Mouse (Mus musculus): ENCODE results near the gene Med23. TPM values are rescaled to one million over a fixed set of nuclear protein-coding genes. Genes with fewer than 3 reads are reported as not detected.

Med23 gene
- polyA plus RNA-seq, 1 experiment from 2014 or later, result 26.0 TPM

DNA sequence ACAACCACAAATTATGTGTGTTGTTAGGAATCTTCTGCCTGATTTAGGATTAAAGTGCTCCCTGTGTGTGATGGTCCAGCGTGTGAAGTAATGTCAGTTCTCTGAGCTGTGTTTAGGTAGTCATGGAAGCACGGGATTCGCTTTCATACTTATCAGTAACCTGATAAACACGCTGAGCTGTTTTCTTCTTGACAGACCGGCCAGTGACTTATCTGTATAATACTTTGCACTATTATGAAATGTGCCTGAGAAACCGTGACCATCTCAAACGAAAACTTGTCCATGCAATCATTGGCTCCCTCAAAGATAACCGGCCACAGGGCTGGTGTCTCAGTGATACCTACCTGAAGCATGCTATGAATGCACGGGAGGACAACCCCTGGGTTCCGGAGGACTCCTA lies 35.8 kb downstream of the Med23 start:
- no peaks in the 10 kb centered on the region for H3K27me3 ChIP-seq (ENCODE audit: poor library complexity, severe bottlenecking)
- no peak overlapping the region for H3K4me3 ChIP-seq
- 97% methylated on average over 10 of the region's 10 CpGs for WGBS
- H3K4me1 ChIP-seq, result no peaks in the 10 kb centered on the region
- H3K9me3 ChIP-seq, result no peaks in the 10 kb centered on the region
- peaks cover 99% of the 10 kb centered on the region for H3K36me3 ChIP-seq (replicated peaks)
- no peak overlapping the region for H3K27ac ChIP-seq
- no peak for DNase-seq (ENCODE audit: extremely low spot score, low spot score)

DNA sequence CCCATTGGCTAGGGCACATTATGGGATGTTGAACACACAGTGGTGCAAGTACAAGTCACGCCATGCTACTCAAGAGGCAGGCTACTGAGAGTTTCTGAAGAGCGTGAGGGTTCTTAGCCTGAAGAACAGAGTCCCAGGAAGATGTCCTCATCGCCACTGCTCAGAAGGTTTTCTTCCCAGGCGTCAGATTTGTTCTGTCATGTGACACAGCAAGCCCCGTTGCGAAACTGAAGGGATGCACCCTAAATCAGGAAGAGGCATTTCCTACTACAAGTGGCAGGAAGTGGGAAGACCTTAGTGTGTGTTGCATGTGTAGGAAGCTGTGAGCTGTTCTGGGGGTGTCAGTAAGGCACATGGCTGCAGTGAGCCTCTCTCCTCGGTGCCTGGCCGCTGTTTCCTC lies 41.4 kb downstream of the Med23 start:
- Histone ChIP-seq H3K9me3 (no peaks in the 10 kb centered on the region), H3K27ac (no peak overlapping the region), H3K4me1 (no peaks in the 10 kb centered on the region), H3K36me3 (replicated peaks) (peaks cover 99% of the 10 kb centered on the region), H3K27me3 (ENCODE audit: poor library complexity, severe bottlenecking) (no peaks in the 10 kb centered on the region), H3K4me3 (no peak overlapping the region)
- 89% methylated on average over 8 of the region's 8 CpGs for WGBS
- no peak for DNase-seq (ENCODE audit: extremely low spot score, low spot score)

- DNase-seq (ENCODE audit: extremely low spot score, low spot score), result no peak
These were observed 42.8 kb downstream of the Med23 start for GRCm38 (mm10) chr10:24912576-24912975.

GRCm38 (mm10) chr10:24915486-24915885 lies 45.7 kb downstream of the Med23 start:
- no peak overlapping the region for H3K4me3 ChIP-seq
- WGBS, result 95% methylated on average over 6 of the region's 6 CpGs
- H3K36me3 ChIP-seq (replicated peaks), result peaks cover 74% of the 10 kb centered on the region
- no peaks in the 10 kb centered on the region for H3K27me3 ChIP-seq (ENCODE audit: poor library complexity, severe bottlenecking)
- H3K9me3 ChIP-seq, result no peaks in the 10 kb centered on the region
- H3K4me1 ChIP-seq, result no peaks in the 10 kb centered on the region
- H3K27ac ChIP-seq, result no peak overlapping the region
- DNase-seq (ENCODE audit: extremely low spot score, low spot score), result no peak

More at GRCm38 (mm10) chr10:24912576-24912975, 42.8 kb downstream of the Med23 start:
- Histone ChIP-seq H3K36me3 (replicated peaks) (peaks cover 91% of the 10 kb centered on the region), H3K27me3 (ENCODE audit: poor library complexity, severe bottlenecking) (no peaks in the 10 kb centered on the region), H3K9me3 (no peaks in the 10 kb centered on the region), H3K4me3 (no peak overlapping the region), H3K27ac (no peak overlapping the region), H3K4me1 (no peaks in the 10 kb centered on the region)
- WGBS, result 95% methylated on average over 14 of the region's 14 CpGs

DNA sequence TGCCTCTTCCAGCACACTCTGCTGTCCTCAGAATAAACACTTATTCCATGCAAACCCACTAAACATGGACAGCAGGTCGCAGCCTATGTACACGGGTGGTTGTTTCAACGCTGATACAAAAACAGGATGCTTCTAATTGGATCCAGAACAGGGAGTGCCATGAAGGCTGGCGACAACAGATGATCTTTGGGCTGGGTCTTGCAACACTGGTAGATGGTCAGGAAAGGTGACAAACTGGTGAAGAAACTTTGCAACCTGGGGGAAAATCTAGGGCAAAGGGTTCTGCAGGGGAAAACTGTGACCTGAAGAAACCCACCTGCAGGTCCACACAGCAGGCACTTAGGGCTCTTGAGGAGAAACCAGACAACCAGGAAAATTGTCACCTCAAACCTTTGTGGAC lies 53.2 kb downstream of the Med23 start:
- no peaks in the 10 kb centered on the region for H3K27me3 ChIP-seq (ENCODE audit: poor library complexity, severe bottlenecking)
- no peak overlapping the region for H3K4me3 ChIP-seq
- peaks cover 19% of the 10 kb centered on the region for H3K4me1 ChIP-seq
- DNase-seq (ENCODE audit: extremely low spot score, low spot score), result no peak
- no peaks in the 10 kb centered on the region for H3K9me3 ChIP-seq
- H3K27ac ChIP-seq, result no peak overlapping the region
- H3K36me3 ChIP-seq (replicated peaks), result peaks cover 9% of the 10 kb centered on the region
- 63% methylated on average over 4 of the region's 4 CpGs for WGBS

- 74% methylated on average over 3 of the region's 3 CpGs for WGBS
- Histone ChIP-seq H3K4me1 (peaks cover 26% of the 10 kb centered on the region), H3K27ac (no peak overlapping the region), H3K36me3 (replicated peaks) (no peaks in the 10 kb centered on the region), H3K27me3 (ENCODE audit: poor library complexity, severe bottlenecking) (no peaks in the 10 kb centered on the region), H3K4me3 (no peak overlapping the region), H3K9me3 (no peaks in the 10 kb centered on the region)
- no peak for DNase-seq (ENCODE audit: extremely low spot score, low spot score)
These were observed 54.5 kb downstream of the Med23 start for GRCm38 (mm10) chr10:24924296-24924695.

DNA sequence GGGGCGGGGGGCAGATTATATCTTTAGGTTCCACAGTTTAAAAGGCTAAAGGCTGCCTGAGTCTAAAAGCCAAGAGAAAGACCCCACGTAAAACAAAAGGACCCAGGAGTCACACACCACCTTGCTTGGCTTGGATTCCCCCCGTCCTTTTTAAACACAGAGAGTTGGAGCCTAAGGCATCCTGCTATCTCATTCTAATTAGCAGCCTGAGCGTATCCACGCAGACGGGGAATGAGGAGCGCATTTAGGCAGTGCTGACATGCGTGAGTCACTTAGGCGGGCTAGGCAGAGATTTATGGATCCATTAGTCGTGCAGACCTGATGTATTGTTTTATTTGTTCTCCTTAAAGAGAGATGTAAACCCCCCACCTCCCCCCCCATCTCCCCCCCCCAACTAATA lies 56.6 kb downstream of the Med23 start:
- no peak for DNase-seq (ENCODE audit: extremely low spot score, low spot score)
- Histone ChIP-seq H3K4me3 (no peak overlapping the region), H3K9me3 (no peaks in the 10 kb centered on the region), H3K36me3 (replicated peaks) (no peaks in the 10 kb centered on the region), H3K27ac (no peak overlapping the region), H3K4me1 (peaks cover 27% of the 10 kb centered on the region), H3K27me3 (ENCODE audit: poor library complexity, severe bottlenecking) (no peaks in the 10 kb centered on the region)
- 51% methylated on average over 10 of the region's 10 CpGs for WGBS

GRCm38 (mm10) chr10:24926962-24927720 lies 57.4 kb downstream of the Med23 start, which contains the start of gene Arg1:
Gene Arg1 (minus strand): TSS chr10:24927484.
- H3K36me3 ChIP-seq (replicated peaks), result no peaks in the 10 kb centered on the region
- no peak within 1 kb of the TSS for H3K4me3 ChIP-seq
- DNase-seq (ENCODE audit: extremely low spot score, low spot score), result no peak
- no peak within 1 kb of the TSS for H3K27ac ChIP-seq
- no peaks in the 10 kb centered on the region for H3K27me3 ChIP-seq (ENCODE audit: poor library complexity, severe bottlenecking)
- 60% methylated on average over 14 of the region's 14 CpGs for WGBS
- H3K9me3 ChIP-seq, result no peaks in the 10 kb centered on the region
- peaks cover 27% of the 10 kb centered on the region for H3K4me1 ChIP-seq

GRCm38 (mm10) chr10:24928072-24928471 lies 58.3 kb downstream of the Med23 start:
- WGBS, result 44% methylated on average over 12 of the region's 12 CpGs
- peaks cover 27% of the 10 kb centered on the region for H3K4me1 ChIP-seq
- H3K9me3 ChIP-seq, result no peaks in the 10 kb centered on the region
- DNase-seq (ENCODE audit: extremely low spot score, low spot score), result no peak
- no peak overlapping the region for H3K4me3 ChIP-seq
- H3K36me3 ChIP-seq (replicated peaks), result no peaks in the 10 kb centered on the region
- H3K27me3 ChIP-seq (ENCODE audit: poor library complexity, severe bottlenecking), result no peaks in the 10 kb centered on the region
- no peak overlapping the region for H3K27ac ChIP-seq

DNA sequence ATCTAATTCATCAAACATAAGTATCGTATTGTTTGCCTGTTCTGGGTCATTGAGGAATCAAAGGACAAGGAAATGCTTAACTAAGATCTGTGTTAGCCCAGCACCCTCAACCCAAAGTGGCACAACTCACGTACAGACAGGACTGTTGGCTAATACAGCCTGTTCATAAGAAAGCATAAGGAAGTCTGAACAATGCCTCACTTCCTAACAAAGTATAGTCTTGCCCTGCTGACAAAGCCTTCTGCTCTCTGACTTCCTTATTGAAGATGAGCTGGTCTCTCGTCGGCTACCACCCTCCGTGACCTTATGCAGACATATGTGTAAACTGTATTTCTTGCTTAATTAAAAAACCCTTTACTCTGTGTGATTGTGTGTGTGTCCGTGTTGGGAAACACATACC lies 60.4 kb downstream of the Med23 start:
- Histone ChIP-seq H3K27ac (no peak overlapping the region), H3K4me1 (peaks cover 27% of the 10 kb centered on the region), H3K27me3 (ENCODE audit: poor library complexity, severe bottlenecking) (no peaks in the 10 kb centered on the region), H3K36me3 (replicated peaks) (no peaks in the 10 kb centered on the region), H3K9me3 (no peaks in the 10 kb centered on the region), H3K4me3 (no peak overlapping the region)
- WGBS, result 88% methylated on average over 6 of the region's 6 CpGs
- no peak for DNase-seq (ENCODE audit: extremely low spot score, low spot score)

DNA sequence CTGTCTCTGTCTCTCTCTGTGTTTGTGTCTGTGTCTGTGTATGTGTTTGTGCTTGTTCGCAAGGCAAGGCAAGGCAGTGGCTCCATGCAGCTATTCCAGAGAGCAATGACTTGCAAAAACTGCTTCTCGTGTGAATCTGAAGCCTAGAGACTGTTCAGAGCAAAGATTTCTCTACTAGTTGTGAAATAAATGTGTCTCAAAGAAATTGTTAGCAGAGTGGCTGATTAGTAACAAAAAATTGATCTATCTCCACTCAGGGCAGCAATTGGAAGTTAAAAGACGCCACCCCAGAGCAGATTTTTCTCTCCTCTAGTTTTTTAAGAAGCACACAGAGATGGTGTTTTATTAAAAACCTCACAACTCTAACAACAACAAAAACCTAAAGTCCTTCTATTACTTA lies 78.1 kb downstream of the Med23 start:
- H3K4me1 ChIP-seq, result no peaks in the 10 kb centered on the region
- no peaks in the 10 kb centered on the region for H3K9me3 ChIP-seq
- no peak for DNase-seq (ENCODE audit: extremely low spot score, low spot score)
- no peak overlapping the region for H3K4me3 ChIP-seq
- H3K27ac ChIP-seq, result no peak overlapping the region
- no peaks in the 10 kb centered on the region for H3K27me3 ChIP-seq (ENCODE audit: poor library complexity, severe bottlenecking)
- H3K36me3 ChIP-seq (replicated peaks), result no peaks in the 10 kb centered on the region
- 92% methylated on average over 3 of the region's 3 CpGs for WGBS

DNA sequence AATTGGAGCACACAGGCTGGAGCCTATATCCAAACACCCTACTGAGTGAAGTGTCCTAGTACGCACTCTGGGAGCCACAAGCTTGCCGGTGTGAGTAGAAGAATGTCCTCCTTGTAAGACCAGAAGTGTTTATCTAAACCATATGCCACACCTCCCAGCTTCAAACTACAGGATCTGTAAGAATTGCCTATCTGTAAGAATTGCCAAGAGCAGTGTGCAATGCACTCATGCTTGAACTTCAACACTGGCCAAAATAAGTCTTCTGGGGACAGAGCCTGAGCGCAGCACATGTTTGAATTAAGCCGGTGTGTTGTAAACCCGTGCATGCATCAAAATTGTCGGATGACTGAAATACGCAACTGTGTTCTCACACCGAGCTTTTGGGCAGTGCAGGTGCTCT lies 78.5 kb downstream of the Med23 start:
- Histone ChIP-seq H3K27ac (no peak overlapping the region), H3K9me3 (no peaks in the 10 kb centered on the region), H3K36me3 (replicated peaks) (no peaks in the 10 kb centered on the region), H3K4me3 (no peak overlapping the region), H3K27me3 (ENCODE audit: poor library complexity, severe bottlenecking) (no peaks in the 10 kb centered on the region), H3K4me1 (no peaks in the 10 kb centered on the region)
- 82% methylated on average over 8 of the region's 8 CpGs for WGBS
- no peak for DNase-seq (ENCODE audit: extremely low spot score, low spot score)

DNA sequence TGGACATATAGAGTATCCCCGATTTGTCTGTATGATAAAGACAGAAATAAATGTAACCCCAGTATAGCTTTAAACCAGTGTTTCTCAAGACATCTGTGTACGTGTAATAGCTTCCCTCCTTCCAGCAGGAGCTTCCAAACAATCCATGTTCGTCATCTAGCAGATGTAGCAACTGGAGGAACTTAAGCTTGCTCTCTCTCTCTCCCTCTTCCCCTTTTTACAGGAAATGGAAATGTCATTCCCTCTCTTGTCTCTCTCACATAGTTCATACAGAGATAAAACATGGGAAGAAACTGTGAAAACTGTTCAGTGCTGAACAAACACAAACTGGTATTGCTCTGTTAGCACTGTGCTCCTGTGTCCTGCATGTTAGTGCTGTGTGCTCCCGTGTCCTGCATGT lies 80.4 kb downstream of the Med23 start:
- Histone ChIP-seq H3K9me3 (no peaks in the 10 kb centered on the region), H3K36me3 (replicated peaks) (no peaks in the 10 kb centered on the region), H3K4me1 (no peaks in the 10 kb centered on the region), H3K27ac (no peak overlapping the region), H3K27me3 (ENCODE audit: poor library complexity, severe bottlenecking) (no peaks in the 10 kb centered on the region), H3K4me3 (no peak overlapping the region)
- WGBS, result 87% methylated on average over 4 of the region's 4 CpGs
- DNase-seq (ENCODE audit: extremely low spot score, low spot score), result no peak

DNA sequence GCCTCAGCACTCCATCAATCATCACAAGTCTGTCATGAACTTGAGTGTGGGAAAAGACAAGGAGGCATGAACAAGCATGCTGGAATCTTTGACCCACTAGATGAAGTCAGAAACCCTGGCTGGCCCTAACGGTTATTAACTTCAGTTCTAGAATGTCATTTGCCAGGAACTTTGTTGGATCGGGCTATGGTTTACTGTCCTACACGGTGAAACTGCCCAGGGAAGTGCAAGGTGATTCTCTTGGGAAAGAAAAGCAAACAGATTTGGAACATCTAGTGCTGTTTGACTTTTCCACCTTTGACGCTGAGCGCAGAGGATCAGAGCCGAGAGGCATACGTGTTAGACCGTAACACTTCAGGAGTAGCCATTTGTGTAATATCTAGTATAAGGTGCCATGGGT lies 81.8 kb downstream of the Med23 start:
- Histone ChIP-seq H3K36me3 (replicated peaks) (no peaks in the 10 kb centered on the region), H3K4me3 (no peak overlapping the region), H3K4me1 (no peaks in the 10 kb centered on the region), H3K9me3 (no peaks in the 10 kb centered on the region), H3K27ac (no peak overlapping the region), H3K27me3 (ENCODE audit: poor library complexity, severe bottlenecking) (no peaks in the 10 kb centered on the region)
- no peak for DNase-seq (ENCODE audit: extremely low spot score, low spot score)
- 93% methylated on average over 8 of the region's 8 CpGs for WGBS
